ENCODE assay signal across 13 mouse cellular contexts in the genomic region with DNA sequence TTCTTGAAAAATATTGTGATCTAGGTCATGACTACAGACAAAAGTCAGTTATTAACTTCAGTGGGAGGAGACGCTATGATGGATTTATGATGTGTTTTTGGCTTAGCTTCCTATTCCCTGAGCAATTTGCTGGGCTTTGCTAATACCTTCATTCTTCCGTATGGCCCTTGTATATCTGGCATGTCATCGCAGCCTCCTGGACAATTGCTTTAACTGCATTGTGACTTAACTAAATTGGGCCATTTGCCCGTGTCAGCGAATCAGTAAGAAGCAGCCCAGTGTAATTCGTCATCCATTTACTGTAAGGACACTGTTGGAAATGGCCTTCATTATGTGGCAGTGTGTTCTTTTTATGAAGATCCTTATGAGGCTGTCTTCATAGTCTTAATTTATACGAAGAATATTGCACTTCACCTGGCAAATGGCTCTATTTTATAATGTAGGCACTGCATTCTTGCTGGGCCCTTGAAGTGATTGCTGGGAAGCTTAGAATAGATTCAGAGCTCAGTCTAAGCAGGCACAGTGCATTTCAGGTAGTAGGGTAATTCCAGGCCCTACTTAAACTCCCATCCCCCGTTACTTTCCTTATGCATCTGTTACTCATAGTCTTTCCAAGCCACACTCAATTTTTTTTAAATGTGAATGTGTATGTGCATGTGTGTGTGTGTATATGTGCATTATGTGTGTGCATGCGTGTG.
A peak's percentile ranks its signal among the peaks of the same experiment; 100 is the strongest.
DNase-seq lines count a peak whose midpoint lies in the region; ATAC-seq lines count a peak whose summit lies in the region.
"Had no signal": no experiment of that assay in that cellular context is flagged by ENCODE, and none has a peak within 500 bp of the region (broad histone marks: within the 10 kb centered on the region; RNA-seq: fewer than 3 reads in every experiment).

No protein-coding gene starts in this region.

- no peaks in the 10 kb centered on the region for H3K4me1 ChIP-seq in heart, embryonic 10.5 days
- H3K4me1 ChIP-seq in kidney, embryonic 15.5 days, result peaks cover 17% of the 10 kb centered on the region; the same call in 1 of the 2 replicates
- peaks cover 21% of the 10 kb centered on the region for H3K4me1 ChIP-seq in limb, embryonic 10.5 days

- intact Hi-C loops in heart, postnatal 36 days (cut with DNase I), result no loop called here
- intact Hi-C loops in left cerebral cortex, postnatal 14 days (cut with DNase I), result no loop called here

- WGBS in heart, embryonic 10.5 days, result 86% methylated on average over 9 of the region's 9 CpGs
- WGBS in kidney, embryonic 15.5 days, result 54% methylated on average over 9 of the region's 9 CpGs
- 54% methylated on average over 9 of the region's 9 CpGs for WGBS in limb, embryonic 10.5 days

- no peak overlapping the region for H3K9ac ChIP-seq in kidney, embryonic 15.5 days

- ATAC-seq in kidney, embryonic 15.5 days (replicated peaks; ENCODE audit: low FRiP score), result 0 out of 2 replicates have a peak, but pooled peaks have one; percentile 18
- ATAC-seq: forebrain, embryonic 14.5 days had no signal

- peak; percentile 27 for DNase-seq in heart, embryonic 10.5 days (ENCODE audit: low spot score)
- DNase-seq in heart, postnatal 36 days, result no peak
- DNase-seq in kidney, adult 18-20 months, result no peak
- peak; percentile 48 for DNase-seq in forelimb bud, embryonic 11.5 days (ENCODE audit: low read depth, low spot score)
- peak; percentile 28 for DNase-seq in limb, embryonic 10.5 days (ENCODE audit: low spot score)
- DNase-seq in left cerebral cortex, postnatal 14 days (ENCODE audit: low spot score in 2 of 2), result no peak
- DNase-seq: cerebellum, adult 18-20 months; heart, adult 18-20 months; layer of hippocampus, adult 9-11 months; lung, adult 2 months; thymus, postnatal 25 days had no signal

- H3K9me3 ChIP-seq in heart, embryonic 10.5 days, result no peaks in the 10 kb centered on the region
- no peaks in the 10 kb centered on the region for H3K9me3 ChIP-seq in kidney, embryonic 15.5 days (replicated peaks)
- no peaks in the 10 kb centered on the region for H3K9me3 ChIP-seq in limb, embryonic 10.5 days (replicated peaks)

- H3K27me3 ChIP-seq in heart, embryonic 10.5 days (ENCODE audit: insufficient read depth, poor library complexity, severe bottlenecking), result no peaks in the 10 kb centered on the region
- no peaks in the 10 kb centered on the region for H3K27me3 ChIP-seq in kidney, embryonic 15.5 days
- H3K27me3 ChIP-seq in limb, embryonic 10.5 days (ENCODE audit: low read depth, poor library complexity, severe bottlenecking), result peaks cover 15% of the 10 kb centered on the region; the same call in 1 of the 2 replicates

- no peak overlapping the region for H3K27ac ChIP-seq in heart, embryonic 10.5 days
- no peak overlapping the region for H3K27ac ChIP-seq in kidney, embryonic 15.5 days
- H3K27ac ChIP-seq in limb, embryonic 10.5 days, result no peak overlapping the region

- no peak overlapping the region for H3K4me3 ChIP-seq in heart, embryonic 10.5 days
- H3K4me3 ChIP-seq in kidney, embryonic 15.5 days (replicated peaks), result no peak overlapping the region
- H3K4me3 ChIP-seq in limb, embryonic 10.5 days, result no peak overlapping the region

- no peak overlapping the region for H3K4me2 ChIP-seq in kidney, embryonic 15.5 days

- no peaks in the 10 kb centered on the region for H3K36me3 ChIP-seq in heart, embryonic 10.5 days
- no peaks in the 10 kb centered on the region for H3K36me3 ChIP-seq in kidney, embryonic 15.5 days
- H3K36me3 ChIP-seq in limb, embryonic 10.5 days, result no peaks in the 10 kb centered on the region

Comparison
In these comparisons a context has a peak if more than half of its experiments do, and no peak if none do; other contexts are left out.
1. DNase-seq: peak in heart, embryonic 10.5 days (single experiment), forelimb bud, embryonic 11.5 days (single experiment) and limb, embryonic 10.5 days (single experiment); none in heart, postnatal 36 days (0 of 2), kidney, adult 18-20 months (single experiment) and left cerebral cortex, postnatal 14 days (0 of 2).